Mouse (Mus musculus): ENCODE measurements around the gene Eef2k.

DNA sequence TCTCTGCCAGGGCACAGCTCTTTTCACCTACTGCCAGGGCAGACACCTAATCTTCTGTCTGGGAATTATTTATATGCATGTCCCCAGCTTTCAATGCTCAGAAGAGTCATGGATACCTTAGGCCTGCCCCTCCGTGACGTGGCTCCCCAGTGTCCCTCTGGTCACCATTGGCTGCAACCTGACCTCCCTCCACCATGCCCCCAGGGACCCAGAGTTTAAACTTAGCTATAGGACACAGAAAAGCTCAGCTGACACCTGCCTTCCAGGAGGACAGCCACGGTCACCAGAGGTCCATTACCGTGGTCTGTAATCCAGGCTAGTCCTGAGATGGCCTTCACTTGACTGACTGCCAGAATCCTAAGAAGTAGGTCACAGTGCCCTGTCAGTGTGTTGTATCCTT, 23.2 kb upstream of the Eef2k start:
- no peak for TF ChIP-seq CTCF (IDR thresholded peaks at IDR 0.05; ENCODE audit: borderline replicate concordance, control insufficient read depth, extremely low read depth, insufficient read depth, low read length, poor library complexity)
- TF ChIP-seq POLR2A (IDR thresholded peaks at IDR 0.05; ENCODE audit: control insufficient read depth, extremely low read depth, insufficient read depth, low read length, poor library complexity) = no peak

Measured in thymus, adult 2 months (tissue).